Mouse (Mus musculus) testis, adult 2 months (tissue): ENCODE results near the gene Grin2a. TPM values are rescaled to one million over a fixed set of nuclear protein-coding genes. Genes with fewer than 3 reads are reported as not detected.

Experiments used
- H3K27ac ChIP-seq: fragments of 200-500 bp; 2 replicates; pipeline ENCODE4 v1.5.1; 2012; ENCODE audit warnings: low read depth, low read length; ENCODE audit not compliant: control insufficient read depth, insufficient read depth
- H3K27me3 ChIP-seq: fragments of 200-500 bp; 2 replicates; pipeline ENCODE4 v1.6.1; 2012; ENCODE audit warnings: mild to moderate bottlenecking, low read length, moderate library complexity; ENCODE audit not compliant: control insufficient read depth, insufficient read depth
- H3K36me3 ChIP-seq: fragments of 200-500 bp; 2 replicates; pipeline ENCODE4 v1.6.1; 2012; ENCODE audit warnings: mild to moderate bottlenecking, low read length; ENCODE audit not compliant: control insufficient read depth, insufficient read depth
- H3K4me1 ChIP-seq: fragments of 200-500 bp; 2 replicates; pipeline ENCODE4 v1.6.1; 2012; ENCODE audit warnings: low read length; ENCODE audit not compliant: control insufficient read depth, insufficient read depth
- H3K4me3 ChIP-seq: fragments of 200-500 bp; 2 replicates; pipeline ENCODE4 v1.5.1; 2012; ENCODE audit warnings: low read depth, mild to moderate bottlenecking, low read length, moderate library complexity, mixed read lengths; ENCODE audit not compliant: control insufficient read depth
- CTCF ChIP-seq: fragments of 200-500 bp; IDR thresholded peaks from 2 replicates; pipeline ENCODE4 v1.5.1; 2012; ENCODE audit warnings: low read depth, mild to moderate bottlenecking, inconsistent platforms, low read length, moderate library complexity; ENCODE audit not compliant: control insufficient read depth, insufficient read depth, insufficient replicate concordance
- POLR2A ChIP-seq: fragments of 200-500 bp; IDR thresholded peaks from 2 replicates; pipeline ENCODE4 v1.6.1; 2012; ENCODE audit warnings: low read depth, mild to moderate bottlenecking, inconsistent platforms, low read length, moderate library complexity; ENCODE audit not compliant: control insufficient read depth
- polyA plus RNA-seq: library from polyadenylated mRNA; depleted of rRNA; stranded (reverse); fragments of >200 nt; gene quantifications from 2 replicates; pipeline ENCODE4 v1.2.3, GENCODE M21; 2012

Gene Grin2a
- polyA plus RNA-seq, 1 experiment, result 0.27 TPM

GRCm38 (mm10) chr16:9752600-9752999 lies 242.8 kb downstream of the Grin2a start:
- Histone ChIP-seq H3K4me3 (no peak overlapping the region), H3K27ac (no peak overlapping the region), H3K36me3 (no peaks in the 10 kb centered on the region), H3K27me3 (no peaks in the 10 kb centered on the region), H3K4me1 (no peaks in the 10 kb centered on the region)
- TF ChIP-seq POLR2A (no peak), CTCF (no peak)

GRCm38 (mm10) chr16:9751045-9751569 lies 244.3 kb downstream of the Grin2a start:
- Histone ChIP-seq H3K27ac (no peak overlapping the region), H3K27me3 (no peaks in the 10 kb centered on the region), H3K4me3 (no peak overlapping the region), H3K4me1 (no peaks in the 10 kb centered on the region), H3K36me3 (no peaks in the 10 kb centered on the region)
- TF ChIP-seq CTCF, result peak; percentile 64; the same call in 1 of the 2 replicates
- no peak for TF ChIP-seq POLR2A

GRCm38 (mm10) chr16:9749661-9750060 lies 245.7 kb downstream of the Grin2a start:
- no peaks in the 10 kb centered on the region for H3K36me3 ChIP-seq
- no peak overlapping the region for H3K4me3 ChIP-seq
- no peaks in the 10 kb centered on the region for H3K27me3 ChIP-seq

GRCm38 (mm10) chr16:9742443-9742842 lies 252.9 kb downstream of the Grin2a start:
- no peaks in the 10 kb centered on the region for H3K36me3 ChIP-seq
- no peaks in the 10 kb centered on the region for H3K4me1 ChIP-seq
- no peak overlapping the region for H3K4me3 ChIP-seq
- H3K27ac ChIP-seq, result no peak overlapping the region
- TF ChIP-seq POLR2A, result no peak
- TF ChIP-seq CTCF, result no peak
- H3K27me3 ChIP-seq, result no peaks in the 10 kb centered on the region

More at GRCm38 (mm10) chr16:9749661-9750060, 245.7 kb downstream of the Grin2a start:
- no peaks in the 10 kb centered on the region for H3K4me1 ChIP-seq
- TF ChIP-seq POLR2A (no peak), CTCF (no peak)
- no peak overlapping the region for H3K27ac ChIP-seq

DNA sequence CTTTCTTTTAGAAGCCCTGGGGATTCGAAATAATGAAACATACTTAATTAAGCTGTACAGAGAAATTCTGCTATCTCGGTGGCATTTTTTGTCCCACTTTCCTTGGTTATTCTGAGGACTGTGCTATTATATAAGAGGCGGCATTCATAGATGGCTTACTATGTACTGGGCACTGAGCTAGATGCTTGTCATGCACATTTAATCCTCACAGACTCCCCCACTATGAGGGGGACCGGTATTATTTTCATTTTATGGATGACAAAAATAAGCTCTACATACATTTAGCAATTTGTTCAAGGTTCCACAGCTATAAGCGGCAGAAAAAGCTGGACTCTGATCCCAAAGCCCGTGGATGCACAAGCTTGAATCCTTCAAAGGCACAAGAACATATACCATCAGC lies 256.7 kb downstream of the Grin2a start:
- no peak for TF ChIP-seq CTCF
- TF ChIP-seq POLR2A, result no peak
- H3K4me1 ChIP-seq, result no peaks in the 10 kb centered on the region
- no peak overlapping the region for H3K4me3 ChIP-seq
- H3K27me3 ChIP-seq, result no peaks in the 10 kb centered on the region
- H3K27ac ChIP-seq, result no peak overlapping the region
- H3K36me3 ChIP-seq, result no peaks in the 10 kb centered on the region

DNA sequence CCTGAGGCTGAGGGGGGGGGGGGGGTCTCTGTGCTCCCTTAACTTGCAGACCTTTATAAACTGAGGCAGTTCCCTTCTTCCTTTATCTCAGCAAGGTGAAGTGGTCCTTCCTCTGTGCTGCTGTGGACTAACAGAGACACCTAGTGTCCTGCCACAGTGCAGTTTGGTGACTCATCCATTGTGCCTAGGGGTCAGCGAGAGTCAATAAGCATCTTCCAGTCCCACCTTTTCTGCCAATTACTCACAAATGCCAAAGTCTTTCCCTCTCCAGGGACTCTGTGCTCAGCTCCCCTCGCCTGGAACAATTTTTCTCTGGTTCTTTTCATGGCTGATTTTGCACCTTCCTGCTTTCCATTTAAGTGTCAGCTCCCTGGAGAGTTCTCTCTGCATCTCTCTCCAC lies 258.2 kb downstream of the Grin2a start:
- Histone ChIP-seq H3K4me3 (no peak overlapping the region), H3K36me3 (no peaks in the 10 kb centered on the region), H3K27me3 (no peaks in the 10 kb centered on the region), H3K4me1 (no peaks in the 10 kb centered on the region), H3K27ac (no peak overlapping the region)
- TF ChIP-seq POLR2A (no peak), CTCF (no peak)

- TF ChIP-seq CTCF, result no peak
- Histone ChIP-seq H3K4me1 (no peaks in the 10 kb centered on the region), H3K27ac (no peak overlapping the region), H3K4me3 (no peak overlapping the region), H3K27me3 (no peaks in the 10 kb centered on the region), H3K36me3 (no peaks in the 10 kb centered on the region)
Measured at GRCm38 (mm10) chr16:9735365-9736080, 259.8 kb downstream of the Grin2a start.
